Mouse (Mus musculus) E14TG2a.4 (cell line): ENCODE results near the gene Pus1.

Source experiments
- CTCF ChIP-seq: conservative IDR thresholded peaks from 2 replicates; pipeline ENCODE4 v1.5.1; 2014; ENCODE audit warnings: low read length
- NANOG ChIP-seq: IDR thresholded peaks from 2 replicates; pipeline ENCODE4 v1.6.1; 2014; ENCODE audit warnings: borderline replicate concordance, low read length, mixed read lengths
- POU5F1 ChIP-seq: IDR thresholded peaks from 2 replicates; pipeline ENCODE4 v1.6.1; 2014; ENCODE audit warnings: low read length, borderline replicate concordance

GRCm38 (mm10) chr5:110779998-110780760 lies at the start of gene Pus1:
- TF ChIP-seq CTCF = no peak
- no peak for TF ChIP-seq NANOG
- no peak for TF ChIP-seq POU5F1
